In genomic region chr10:42842358-42842757, GRCm38 (mm10) we compare ENCODE assay signal across 8 mouse cellular contexts. TPM values are rescaled to one million over a fixed set of nuclear protein-coding genes. Genes with fewer than 3 reads are reported as not detected.
DNase-seq lines count a peak whose midpoint lies in the region; ATAC-seq and TF ChIP-seq lines count a peak whose summit lies in the region.

No protein-coding gene starts in this region.

- DNase-seq in c-Kit-negative CD71-positive TER-119-positive erythroid progenitor cells, embryonic 14.5 days (ENCODE audit: low read depth, low spot score) = peak; percentile 22
- peak; percentile 82 for DNase-seq in forebrain, embryonic 10.5 days (ENCODE audit: extremely low spot score, low spot score)
- peak; percentile 88 for DNase-seq in kidney, postnatal 10 days
- peak; percentile 76 for DNase-seq in ovary, postnatal 14 days (ENCODE audit: low spot score)
- peak; percentile 76 for DNase-seq in thymus, postnatal 0 days (ENCODE audit: low spot score)

- no peaks in the 10 kb centered on the region for H3K36me3 ChIP-seq in E14TG2a.4 (ENCODE audit: insufficient read depth, low read length)
- H3K36me3 ChIP-seq in forebrain, embryonic 10.5 days (replicated peaks) = peaks cover 21% of the 10 kb centered on the region
- H3K36me3 ChIP-seq in heart, embryonic 15.5 days = 0 out of 2 replicates have a peak, but pooled peaks cover under 1% of the 10 kb centered on the region
- peaks cover under 1% of the 10 kb centered on the region for H3K36me3 ChIP-seq in lung, embryonic 16.5 days (ENCODE audit: control insufficient read depth, insufficient read depth, low read length)

- peaks cover 7% of the 10 kb centered on the region for H3K9me3 ChIP-seq in E14TG2a.4 (ENCODE audit: low read length)
- peaks cover 10% of the 10 kb centered on the region; the same call in 1 of the 2 replicates for H3K9me3 ChIP-seq in forebrain, embryonic 10.5 days
- H3K9me3 ChIP-seq in heart, embryonic 15.5 days (replicated peaks) = no peaks in the 10 kb centered on the region
- H3K9me3 ChIP-seq in lung, embryonic 16.5 days (ENCODE audit: control insufficient read depth, low read length) = peaks cover 3% of the 10 kb centered on the region; the same call in 1 of the 2 replicates

- WGBS in forebrain, embryonic 10.5 days = 11% methylated on average over 9 of the region's 9 CpGs
- WGBS in heart, embryonic 15.5 days = 9% methylated on average over 9 of the region's 9 CpGs
- 9% methylated on average over 9 of the region's 9 CpGs for WGBS in lung, embryonic 16.5 days

- H3K27ac ChIP-seq in forebrain, embryonic 10.5 days = no peak overlapping the region
- no peak overlapping the region for H3K27ac ChIP-seq in heart, embryonic 15.5 days
- no peak overlapping the region for H3K27ac ChIP-seq in lung, embryonic 16.5 days (ENCODE audit: low read length)

- no peak overlapping the region for H3K4me2 ChIP-seq in heart, embryonic 15.5 days
- no peak overlapping the region for H3K4me2 ChIP-seq in lung, embryonic 16.5 days (ENCODE audit: low read depth, low read length)

- TF ChIP-seq CTCF in E14TG2a.4 (conservative IDR thresholded peaks at IDR 0.05; ENCODE audit: low read length) = peak; percentile 71

- peaks cover 32% of the 10 kb centered on the region for H3K27me3 ChIP-seq in E14TG2a.4 (ENCODE audit: insufficient read depth, low read length)
- H3K27me3 ChIP-seq in forebrain, embryonic 10.5 days (ENCODE audit: poor library complexity, severe bottlenecking) = no peaks in the 10 kb centered on the region
- H3K27me3 ChIP-seq in heart, embryonic 15.5 days = no peaks in the 10 kb centered on the region
- H3K27me3 ChIP-seq in lung, embryonic 16.5 days (ENCODE audit: control insufficient read depth, insufficient read depth, low read depth, low read length) = no peaks in the 10 kb centered on the region

- H3K4me3 ChIP-seq in E14TG2a.4 (replicated peaks; ENCODE audit: low read length) = no peak overlapping the region
- H3K4me3 ChIP-seq in forebrain, embryonic 10.5 days = no peak overlapping the region
- no peak overlapping the region for H3K4me3 ChIP-seq in heart, embryonic 15.5 days
- H3K4me3 ChIP-seq in lung, embryonic 16.5 days (ENCODE audit: low read length) = no peak overlapping the region

- ATAC-seq in heart, embryonic 15.5 days (replicated peaks; ENCODE audit: insufficient number of reproducible peaks, insufficient read depth, low FRiP score, low read depth) = peak; percentile 27; the same call in 1 of the 2 replicates
- ATAC-seq in lung, embryonic 16.5 days (ENCODE audit: low read depth) = peak; percentile 57

- H3K9ac ChIP-seq in heart, embryonic 15.5 days = no peak overlapping the region
- H3K9ac ChIP-seq in lung, embryonic 16.5 days (ENCODE audit: low read length) = no peak overlapping the region

- H3K4me1 ChIP-seq in E14TG2a.4 (replicated peaks; ENCODE audit: low read depth, low read length) = peaks cover 19% of the 10 kb centered on the region
- H3K4me1 ChIP-seq in forebrain, embryonic 10.5 days = no peaks in the 10 kb centered on the region
- H3K4me1 ChIP-seq in heart, embryonic 15.5 days (replicated peaks) = 0 out of 2 replicates have a peak, but pooled peaks cover 2% of the 10 kb centered on the region
- no peaks in the 10 kb centered on the region for H3K4me1 ChIP-seq in lung, embryonic 16.5 days (replicated peaks; ENCODE audit: control insufficient read depth, insufficient read depth, low read length)

RNA-seq across cellular contexts. Expression of gene Scml4, which starts 17.8 kb away (rescaled TPM):
- 0.19 and 0.36 TPM in 2 replicates for polyA plus RNA-seq in forebrain, embryonic 10.5 days (2016; fragmentation: Nextera tagmentation; extraction: Ambion mirVana)
- 0.66 and 1.6 TPM in 2 replicates for polyA plus RNA-seq in heart, embryonic 15.5 days (2015; fragmentation: Nextera tagmentation; extraction: Ambion mirVana)
- polyA plus RNA-seq in lung, embryonic 16.5 days (2015; fragmentation: Nextera tagmentation; extraction: Ambion mirVana) = 0.38 and 0.41 TPM in 2 replicates
- 8.5 and 12.1 TPM in 2 replicates for polyA plus RNA-seq in thymus, postnatal 0 days (2015; fragmentation: Nextera tagmentation; extraction: Ambion mirVana)

Comparison
In these comparisons a context has a peak if more than half of its experiments do, and no peak if none do; other contexts are left out.
1. DNase-seq: peak in every context shown above with its lines; median percentile 88 in kidney, postnatal 10 days; 82 in forebrain, embryonic 10.5 days; 76 in ovary, postnatal 14 days; 76 in thymus, postnatal 0 days; 22 in c-Kit-negative CD71-positive TER-119-positive erythroid progenitor cells, embryonic 14.5 days.